Mouse (Mus musculus) c-Kit-positive CD71-negative TER-119-negative erythroid progenitor cells, embryonic 14.5 days (primary cell): ENCODE results near the gene Tbc1d16.

ENCODE experiments used
- DNase-seq: peaks from one replicate; pipeline ENCODE4 v3.0.0-alpha.2; 2013; ENCODE audit warnings: low read depth

The Tbc1d16 gene

GRCm38 (mm10) chr11:119143376-119144002 is 84.8 kb downstream of the Tbc1d16 start:
- no peak for DNase-seq

GRCm38 (mm10) chr11:119142615-119143014 is 85.7 kb downstream of the Tbc1d16 start:
- DNase-seq, result no peak

DNA sequence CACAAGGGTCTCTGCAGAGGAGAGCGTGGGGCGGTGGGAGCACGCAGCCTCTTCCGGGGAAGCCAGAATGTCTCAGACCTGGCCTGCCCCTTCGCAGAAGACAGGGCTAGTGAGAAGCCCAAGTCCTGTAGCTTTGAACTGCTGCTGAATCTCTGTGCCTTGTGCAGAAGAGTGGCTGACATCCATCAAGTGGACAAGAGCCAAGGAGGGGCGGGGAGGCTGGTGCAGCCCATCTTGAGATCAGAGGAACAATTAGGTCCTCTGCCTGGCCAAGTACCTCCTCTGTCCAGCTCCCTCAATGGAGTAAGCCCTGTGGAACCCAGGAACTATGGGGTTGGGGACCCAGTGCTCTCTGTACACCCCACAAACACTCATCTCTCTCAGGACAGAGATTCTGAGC is 89.3 kb downstream of the Tbc1d16 start:
- no peak for DNase-seq

GRCm38 (mm10) chr11:119138205-119138604 is 90.1 kb downstream of the Tbc1d16 start:
- DNase-seq, result no peak

DNA sequence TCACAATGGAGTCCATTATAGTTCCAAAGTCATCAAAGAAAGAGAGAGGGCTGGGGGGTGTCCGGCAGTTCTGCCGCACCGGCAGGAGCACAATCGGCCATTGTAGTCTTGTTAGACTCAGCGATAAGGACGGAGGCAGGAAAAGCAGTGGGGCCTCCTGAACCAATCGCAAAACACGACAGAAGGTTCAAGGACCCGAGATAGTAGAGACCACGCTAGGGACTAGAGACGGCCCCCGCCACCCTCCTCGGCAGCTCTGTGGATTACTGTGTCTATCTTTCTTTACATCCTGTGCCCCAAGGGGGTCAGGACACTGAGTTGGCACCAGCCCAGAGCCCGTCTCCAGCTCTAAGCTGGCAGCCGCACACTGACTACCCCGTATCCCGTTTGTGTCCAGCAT is 93.7 kb downstream of the Tbc1d16 start:
- DNase-seq, result no peak

- no peak for DNase-seq
These were observed 94.7 kb downstream of the Tbc1d16 start for GRCm38 (mm10) chr11:119133437-119134221.

DNA sequence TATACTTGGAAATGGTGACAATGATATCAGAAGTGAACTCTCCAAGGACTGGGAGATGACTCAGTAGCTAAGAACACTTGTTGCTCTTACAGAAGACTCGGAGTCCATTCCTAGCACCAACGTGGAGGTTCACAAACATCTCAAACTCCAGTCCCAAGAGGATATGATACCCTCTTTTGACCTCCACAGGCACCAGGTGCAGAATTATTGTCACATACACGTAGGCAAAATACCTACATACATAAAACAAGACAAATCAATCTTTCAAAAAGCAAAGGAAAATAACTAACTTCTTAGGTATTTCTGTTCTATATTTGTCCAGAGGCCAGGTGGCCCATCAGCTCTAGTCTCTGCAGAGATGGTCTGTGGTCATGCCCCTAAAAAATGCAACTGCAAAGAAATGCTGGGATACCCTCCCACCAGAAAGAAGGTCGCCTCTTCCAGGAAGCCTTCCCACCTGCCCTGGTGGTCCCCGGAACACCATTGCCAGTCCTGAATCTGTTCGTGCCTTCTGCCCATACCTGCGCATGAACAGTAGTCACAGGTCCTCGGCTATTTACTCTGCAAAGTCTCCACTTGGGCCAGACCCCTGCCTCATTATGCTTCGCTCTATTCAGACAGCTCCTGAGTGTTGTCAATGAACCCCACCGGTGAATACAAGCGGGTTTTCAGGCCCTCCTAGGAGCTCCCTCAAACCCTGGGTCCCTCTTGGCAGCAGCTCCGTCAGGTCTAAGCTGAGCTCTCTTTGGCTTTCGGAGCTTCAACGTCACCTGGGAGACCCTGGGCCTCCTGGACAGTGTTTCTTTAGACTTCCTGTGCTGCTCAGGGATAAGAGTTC is 95.9 kb downstream of the Tbc1d16 start:
- no peak for DNase-seq

DNA sequence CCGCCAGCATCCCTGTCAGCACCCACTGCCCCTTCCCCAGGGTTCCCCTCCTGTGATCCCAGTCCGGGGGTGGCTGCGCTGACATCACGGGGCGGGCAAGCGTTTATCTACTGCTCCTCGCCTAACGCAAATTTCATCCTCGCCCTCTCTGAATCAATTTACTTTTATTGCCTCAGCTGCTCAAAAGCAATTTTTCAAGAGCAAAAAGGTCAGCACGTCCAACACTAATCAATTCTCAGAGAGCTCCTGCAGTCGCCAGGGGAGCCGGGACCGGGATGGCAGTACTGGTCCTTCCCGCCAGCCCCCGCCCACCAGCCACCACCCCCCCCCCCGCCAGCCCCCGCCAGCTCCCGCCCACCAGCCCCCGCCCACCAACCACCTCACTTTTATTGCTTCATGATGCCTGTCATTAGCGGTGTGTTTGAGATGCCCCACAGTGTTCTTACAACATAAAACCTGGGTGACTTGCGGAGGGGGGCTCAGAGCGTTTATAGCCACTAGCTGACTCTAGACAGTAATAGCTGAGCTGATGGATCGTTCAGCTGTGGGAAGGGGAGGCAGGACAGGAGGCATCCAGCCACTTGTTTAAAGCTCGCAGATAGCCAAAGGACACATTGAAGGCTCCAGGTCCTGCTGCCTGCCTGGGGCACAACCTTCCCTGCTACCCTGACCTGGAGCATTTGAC is 98.1 kb downstream of the Tbc1d16 start:
- no peak for DNase-seq

- no peak for DNase-seq
These were observed 98.8 kb downstream of the Tbc1d16 start for GRCm38 (mm10) chr11:119129281-119130058.

DNA sequence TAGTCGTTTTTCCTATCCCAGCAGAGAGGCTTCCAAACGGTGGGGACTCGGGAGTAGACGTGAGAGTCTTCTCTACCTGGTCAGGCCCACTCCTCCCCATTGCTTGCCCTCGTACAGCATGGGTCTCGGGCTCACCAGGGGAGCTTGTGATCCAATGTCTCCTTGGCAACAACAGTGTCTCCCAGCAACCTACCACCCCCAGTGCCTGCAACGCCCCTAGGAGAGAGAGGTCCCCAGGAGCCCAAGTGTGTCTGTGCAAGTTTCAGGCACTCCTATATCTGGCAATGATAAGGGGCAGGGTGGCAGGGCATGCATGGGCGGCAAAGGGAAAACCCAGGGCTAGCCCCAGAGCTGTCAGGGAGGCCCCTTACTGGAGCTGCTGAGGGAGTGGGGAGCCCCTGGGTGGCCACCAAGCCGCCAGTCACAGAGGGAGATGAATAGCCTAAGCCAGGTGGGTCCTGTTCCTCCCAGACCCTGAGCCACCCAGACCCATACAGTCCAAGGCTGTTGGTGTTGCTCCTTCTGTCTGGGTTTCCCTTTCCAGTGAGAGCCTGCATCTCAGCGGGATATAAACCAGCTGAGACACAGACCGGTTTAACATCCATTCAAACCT is 99.5 kb downstream of the Tbc1d16 start:
- DNase-seq, result no peak

- DNase-seq, result no peak
These were observed 100.4 kb downstream of the Tbc1d16 start for GRCm38 (mm10) chr11:119127686-119128473.

- no peak for DNase-seq
These were observed 101.2 kb downstream of the Tbc1d16 start for GRCm38 (mm10) chr11:119127147-119127546.

DNA sequence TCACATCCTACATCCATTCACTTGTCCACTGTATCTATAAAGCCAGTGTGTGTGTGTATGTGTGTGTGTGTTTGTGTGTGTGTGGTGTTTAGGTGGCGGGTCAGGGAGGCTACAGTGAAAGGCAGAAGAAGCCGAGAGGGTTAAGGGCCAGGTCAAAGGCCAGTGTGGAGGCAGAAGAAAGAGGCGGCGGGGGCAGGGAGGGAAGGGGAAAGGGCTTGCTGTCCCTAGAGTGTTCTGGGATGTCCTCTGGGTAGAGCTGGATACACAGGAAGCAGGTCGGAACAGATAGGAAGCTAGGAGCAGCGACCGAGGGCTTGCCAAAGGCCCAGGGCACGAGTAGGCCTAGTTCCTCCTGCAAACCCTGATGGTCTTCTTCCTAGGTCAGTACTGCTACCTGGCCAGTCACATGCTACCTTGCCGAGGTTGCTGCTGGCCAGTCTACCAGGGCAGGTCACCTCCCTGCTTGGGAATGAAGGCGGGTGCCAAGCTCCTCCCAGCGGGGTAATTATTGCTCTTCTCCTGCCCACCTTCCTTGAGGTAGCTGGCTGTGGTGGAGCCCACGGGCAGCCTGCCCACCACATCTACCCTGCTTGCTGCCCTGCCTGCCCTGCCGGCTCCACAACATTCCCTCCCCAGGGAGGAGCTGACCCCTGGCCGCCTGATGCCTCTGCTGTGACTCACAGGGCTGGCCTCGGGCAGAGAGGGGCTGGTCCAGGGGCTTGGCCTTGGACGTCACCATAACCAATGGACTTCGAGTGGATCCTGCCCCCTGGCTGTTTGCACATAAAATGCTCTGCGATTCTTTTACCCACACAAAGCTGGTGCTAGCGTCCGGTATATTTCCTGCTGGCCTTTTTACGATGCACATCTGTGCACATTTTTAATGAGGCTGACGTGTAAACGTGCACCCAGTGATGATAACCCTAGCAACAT is 102.1 kb downstream of the Tbc1d16 start:
- no peak for DNase-seq

- no peak for DNase-seq
These were observed 103.8 kb downstream of the Tbc1d16 start for GRCm38 (mm10) chr11:119124536-119124935.

DNA sequence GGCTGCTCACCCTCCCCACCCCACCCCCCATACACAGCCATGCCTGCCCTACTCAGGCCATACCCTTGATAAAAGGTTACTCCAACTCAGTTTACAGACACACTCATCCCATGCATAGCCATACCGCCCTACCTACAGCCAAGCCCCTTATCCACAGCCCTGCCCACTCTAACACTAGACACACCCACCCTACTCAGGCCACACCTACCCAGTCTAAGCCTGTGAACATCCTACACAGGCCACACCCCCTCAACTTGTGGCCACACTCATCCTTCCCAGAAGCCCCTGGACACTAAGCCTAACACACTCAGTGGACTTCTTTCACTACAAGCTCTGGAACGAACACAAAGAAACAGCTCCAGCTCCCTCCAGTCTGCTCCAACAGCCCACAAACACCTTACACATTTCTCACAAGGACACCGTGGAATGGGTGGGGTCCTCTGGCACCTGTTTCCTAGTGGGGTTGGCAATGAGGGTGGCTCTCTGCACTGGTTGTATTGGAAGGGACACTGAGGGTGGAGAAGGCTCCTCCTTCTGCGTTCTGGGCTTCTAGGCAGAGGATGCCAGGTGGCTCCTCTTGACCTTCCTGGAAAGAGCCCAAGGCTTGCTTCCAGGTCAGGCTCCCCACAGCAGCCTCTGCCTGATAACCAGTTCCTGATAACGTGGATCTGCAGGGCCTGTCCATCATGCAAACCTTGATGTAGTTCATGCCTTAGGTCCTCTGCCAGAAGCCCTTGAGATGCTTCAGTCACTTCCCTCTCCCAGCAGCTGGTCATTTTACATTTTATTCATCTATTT is 104.6 kb downstream of the Tbc1d16 start:
- DNase-seq, result no peak

- DNase-seq, result no peak
These were observed 105.9 kb downstream of the Tbc1d16 start for GRCm38 (mm10) chr11:119122396-119122795.

DNA sequence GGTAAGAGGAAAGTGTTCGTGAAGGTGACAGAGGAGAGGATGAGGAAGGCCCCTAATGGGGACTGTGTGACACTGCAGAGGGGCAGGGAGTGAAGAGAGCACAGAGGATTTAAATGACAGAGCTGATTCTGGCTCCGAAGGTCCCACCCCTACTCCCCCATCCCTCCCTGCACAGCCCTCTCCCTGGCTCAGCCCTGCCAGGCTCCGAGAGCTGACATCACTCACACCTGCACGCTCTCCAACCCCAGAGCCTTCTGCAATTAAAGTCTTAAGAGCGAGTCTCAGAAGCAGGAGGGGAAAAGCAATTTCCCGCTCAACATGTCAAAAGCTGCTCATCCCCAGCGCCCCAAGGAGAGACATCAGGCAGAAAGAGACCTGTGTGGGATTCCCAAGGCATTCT is 109.4 kb downstream of the Tbc1d16 start:
- no peak for DNase-seq

DNA sequence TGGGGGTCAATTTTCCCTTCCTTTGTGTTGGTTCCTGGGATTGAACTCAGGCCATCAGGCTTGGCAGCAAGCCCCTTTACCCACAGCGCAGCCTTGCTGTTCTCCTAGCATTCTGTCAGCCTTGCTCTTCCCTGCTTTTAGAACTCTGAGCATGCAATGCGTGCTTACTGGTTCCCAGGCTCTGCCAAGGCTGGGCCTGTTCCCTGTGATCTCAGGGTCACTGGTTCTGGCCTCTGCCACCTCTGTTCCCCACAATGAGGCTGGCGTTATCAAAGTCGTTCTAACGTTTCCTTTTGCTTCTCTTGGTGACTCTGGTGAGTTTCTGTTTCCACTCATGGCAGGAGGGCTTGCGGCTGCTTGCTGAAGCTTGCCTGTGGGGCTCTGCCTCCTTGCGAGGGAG is 110.4 kb downstream of the Tbc1d16 start:
- no peak for DNase-seq
